Mouse (Mus musculus): ENCODE measurements around the gene Ptges2. TPM values are rescaled to one million over a fixed set of nuclear protein-coding genes. Genes with fewer than 3 reads are reported as not detected.
A peak's percentile ranks its signal among the peaks of the same experiment; 100 is the strongest.

Ptges2 gene
- 56.4 and 59.8 TPM in 2 replicates for polyA plus RNA-seq (2015; fragmentation: Nextera tagmentation; extraction: Ambion mirVana)

- peak within 1 kb of the TSS; percentile 91 for H3K27ac ChIP-seq (ENCODE audit: low read depth, low read length)
- H3K4me1 ChIP-seq (ENCODE audit: control insufficient read depth, insufficient read depth, low read depth, low read length), result peaks cover 17% of the 10 kb centered on the region
- H3K27me3 ChIP-seq (replicated peaks; ENCODE audit: control insufficient read depth, insufficient read depth, low read length), result no peaks in the 10 kb centered on the region
- no peaks in the 10 kb centered on the region for H3K9me3 ChIP-seq (ENCODE audit: control insufficient read depth, low read length)
- ATAC-seq, result peak; percentile 94
- peak within 1 kb of the TSS; percentile 85 for H3K4me3 ChIP-seq (ENCODE audit: low read length)
- H3K4me2 ChIP-seq (ENCODE audit: low read length), result peak within 1 kb of the TSS; percentile 93
- under 1% methylated on average over 31 of the region's 31 CpGs for WGBS
- H3K9ac ChIP-seq (ENCODE audit: low read depth, low read length), result peak within 1 kb of the TSS; percentile 94
- H3K36me3 ChIP-seq (ENCODE audit: control insufficient read depth, insufficient read depth, low read length), result 0 out of 2 replicates have a peak, but pooled peaks cover 3% of the 10 kb centered on the region
Measured at GRCm38 (mm10) chr2:32395484-32395945, at the start of gene Ptges2. Gene Ptges2 (plus strand): TSS chr2:32395896.

GRCm38 (mm10) chr2:32347019-32347418 lies 48.7 kb upstream of the Ptges2 start:
- H3K9ac ChIP-seq (ENCODE audit: low read depth, low read length), result no peak overlapping the region
- WGBS, result 77% methylated on average over 6 of the region's 6 CpGs
- H3K4me2 ChIP-seq (ENCODE audit: low read length), result no peak overlapping the region
- ATAC-seq, result no peak
- H3K4me1 ChIP-seq (ENCODE audit: control insufficient read depth, insufficient read depth, low read depth, low read length), result peaks cover 28% of the 10 kb centered on the region
- no peak overlapping the region for H3K27ac ChIP-seq (ENCODE audit: low read depth, low read length)
- H3K9me3 ChIP-seq (ENCODE audit: control insufficient read depth, low read length), result no peaks in the 10 kb centered on the region
- peaks cover 6% of the 10 kb centered on the region; the same call in 1 of the 2 replicates for H3K36me3 ChIP-seq (ENCODE audit: control insufficient read depth, insufficient read depth, low read length)
- H3K27me3 ChIP-seq (replicated peaks; ENCODE audit: control insufficient read depth, insufficient read depth, low read length), result no peaks in the 10 kb centered on the region
- H3K4me3 ChIP-seq (ENCODE audit: low read length), result no peak overlapping the region

- Histone ChIP-seq H3K9me3 (ENCODE audit: control insufficient read depth, low read length) (no peaks in the 10 kb centered on the region), H3K4me3 (ENCODE audit: low read length) (no peak overlapping the region), H3K36me3 (ENCODE audit: control insufficient read depth, insufficient read depth, low read length) (peaks cover 6% of the 10 kb centered on the region; the same call in 1 of the 2 replicates), H3K27ac (ENCODE audit: low read depth, low read length) (no peak overlapping the region), H3K4me1 (ENCODE audit: control insufficient read depth, insufficient read depth, low read depth, low read length) (peaks cover 21% of the 10 kb centered on the region), H3K27me3 (replicated peaks; ENCODE audit: control insufficient read depth, insufficient read depth, low read length) (no peaks in the 10 kb centered on the region), H3K4me2 (ENCODE audit: low read length) (no peak overlapping the region), H3K9ac (ENCODE audit: low read depth, low read length) (no peak overlapping the region)
- 78% methylated on average over 11 of the region's 11 CpGs for WGBS
- ATAC-seq, result no peak
Measured at GRCm38 (mm10) chr2:32348311-32348710, 47.4 kb upstream of the Ptges2 start.

- no peak for ATAC-seq
- Histone ChIP-seq H3K9ac (ENCODE audit: low read depth, low read length) (no peak overlapping the region), H3K4me3 (ENCODE audit: low read length) (no peak overlapping the region), H3K27ac (ENCODE audit: low read depth, low read length) (no peak overlapping the region), H3K27me3 (replicated peaks; ENCODE audit: control insufficient read depth, insufficient read depth, low read length) (no peaks in the 10 kb centered on the region), H3K4me1 (ENCODE audit: control insufficient read depth, insufficient read depth, low read depth, low read length) (peaks cover 21% of the 10 kb centered on the region), H3K36me3 (ENCODE audit: control insufficient read depth, insufficient read depth, low read length) (peaks cover 6% of the 10 kb centered on the region; the same call in 1 of the 2 replicates), H3K9me3 (ENCODE audit: control insufficient read depth, low read length) (no peaks in the 10 kb centered on the region), H3K4me2 (ENCODE audit: low read length) (no peak overlapping the region)
- WGBS, result 60% methylated on average over 8 of the region's 8 CpGs
Measured at GRCm38 (mm10) chr2:32349625-32350255, 46.0 kb upstream of the Ptges2 start.

GRCm38 (mm10) chr2:32350471-32351051 lies 45.1 kb upstream of the Ptges2 start:
- Histone ChIP-seq H3K36me3 (ENCODE audit: control insufficient read depth, insufficient read depth, low read length) (peaks cover 6% of the 10 kb centered on the region; the same call in 1 of the 2 replicates), H3K27ac (ENCODE audit: low read depth, low read length) (no peak overlapping the region), H3K4me3 (ENCODE audit: low read length) (0 out of 2 replicates have a peak overlapping the region, but pooled peaks have one; percentile 1), H3K4me1 (ENCODE audit: control insufficient read depth, insufficient read depth, low read depth, low read length) (peaks cover 21% of the 10 kb centered on the region), H3K9me3 (ENCODE audit: control insufficient read depth, low read length) (no peaks in the 10 kb centered on the region), H3K27me3 (replicated peaks; ENCODE audit: control insufficient read depth, insufficient read depth, low read length) (no peaks in the 10 kb centered on the region), H3K9ac (ENCODE audit: low read depth, low read length) (peak overlapping the region; percentile 14), H3K4me2 (ENCODE audit: low read length) (peak overlapping the region; percentile 80)
- 47% methylated on average over 13 of the region's 13 CpGs for WGBS
- ATAC-seq, result no peak

GRCm38 (mm10) chr2:32351471-32351961 lies 44.2 kb upstream of the Ptges2 start:
- Histone ChIP-seq H3K9me3 (ENCODE audit: control insufficient read depth, low read length) (no peaks in the 10 kb centered on the region), H3K4me2 (ENCODE audit: low read length) (peak overlapping the region; percentile 80), H3K27me3 (replicated peaks; ENCODE audit: control insufficient read depth, insufficient read depth, low read length) (no peaks in the 10 kb centered on the region), H3K4me3 (ENCODE audit: low read length) (peak overlapping the region; percentile 63), H3K9ac (ENCODE audit: low read depth, low read length) (peak overlapping the region; percentile 77), H3K27ac (ENCODE audit: low read depth, low read length) (peak overlapping the region; percentile 95), H3K4me1 (ENCODE audit: control insufficient read depth, insufficient read depth, low read depth, low read length) (peaks cover 21% of the 10 kb centered on the region), H3K36me3 (ENCODE audit: control insufficient read depth, insufficient read depth, low read length) (peaks cover 6% of the 10 kb centered on the region; the same call in 1 of the 2 replicates)
- WGBS, result 41% methylated on average over 9 of the region's 9 CpGs
- ATAC-seq, result peak; percentile 3; the same call in 1 of the 2 replicates

GRCm38 (mm10) chr2:32352151-32353006 lies 43.3 kb upstream of the Ptges2 start, which contains the start of gene Ciz1:
Gene Ciz1 (plus strand): TSS chr2:32352327.
- ATAC-seq, result peak; percentile 66

GRCm38 (mm10) chr2:32353007-32353542 lies 42.6 kb upstream of the Ptges2 start, which contains the start of gene Dnm1:
Gene Dnm1 (minus strand): TSS chr2:32353338.
- Histone ChIP-seq H3K27me3 (replicated peaks; ENCODE audit: control insufficient read depth, insufficient read depth, low read length) (no peaks in the 10 kb centered on the region), H3K36me3 (ENCODE audit: control insufficient read depth, insufficient read depth, low read length) (0 out of 2 replicates have a peak, but pooled peaks cover under 1% of the 10 kb centered on the region), H3K9ac (ENCODE audit: low read depth, low read length) (peak within 1 kb of the TSS; percentile 77), H3K9me3 (ENCODE audit: control insufficient read depth, low read length) (no peaks in the 10 kb centered on the region), H3K27ac (ENCODE audit: low read depth, low read length) (peak within 1 kb of the TSS; percentile 95), H3K4me3 (ENCODE audit: low read length) (peak within 1 kb of the TSS; percentile 63), H3K4me1 (ENCODE audit: control insufficient read depth, insufficient read depth, low read depth, low read length) (peaks cover 21% of the 10 kb centered on the region), H3K4me2 (ENCODE audit: low read length) (peak within 1 kb of the TSS; percentile 80)
- 0% methylated on average over 51 of the region's 63 CpGs for WGBS
- peak; percentile 70 for ATAC-seq

More at GRCm38 (mm10) chr2:32352151-32353006, 43.3 kb upstream of the Ptges2 start, which contains the start of gene Ciz1:
- Histone ChIP-seq H3K27me3 (replicated peaks; ENCODE audit: control insufficient read depth, insufficient read depth, low read length) (no peaks in the 10 kb centered on the region), H3K4me1 (ENCODE audit: control insufficient read depth, insufficient read depth, low read depth, low read length) (peaks cover 21% of the 10 kb centered on the region), H3K9ac (ENCODE audit: low read depth, low read length) (peak within 1 kb of the TSS; percentile 77), H3K4me2 (ENCODE audit: low read length) (peak within 1 kb of the TSS; percentile 80), H3K27ac (ENCODE audit: low read depth, low read length) (peak within 1 kb of the TSS; percentile 95), H3K9me3 (ENCODE audit: control insufficient read depth, low read length) (no peaks in the 10 kb centered on the region), H3K36me3 (ENCODE audit: control insufficient read depth, insufficient read depth, low read length) (0 out of 2 replicates have a peak, but pooled peaks cover 2% of the 10 kb centered on the region), H3K4me3 (ENCODE audit: low read length) (peak within 1 kb of the TSS; percentile 63)
- WGBS, result under 1% methylated on average over 41 of the region's 52 CpGs

Data from hindbrain, embryonic 16.5 days (tissue).